Mouse (Mus musculus): Measurements from ENCODE around the gene Dmp1.

DNA sequence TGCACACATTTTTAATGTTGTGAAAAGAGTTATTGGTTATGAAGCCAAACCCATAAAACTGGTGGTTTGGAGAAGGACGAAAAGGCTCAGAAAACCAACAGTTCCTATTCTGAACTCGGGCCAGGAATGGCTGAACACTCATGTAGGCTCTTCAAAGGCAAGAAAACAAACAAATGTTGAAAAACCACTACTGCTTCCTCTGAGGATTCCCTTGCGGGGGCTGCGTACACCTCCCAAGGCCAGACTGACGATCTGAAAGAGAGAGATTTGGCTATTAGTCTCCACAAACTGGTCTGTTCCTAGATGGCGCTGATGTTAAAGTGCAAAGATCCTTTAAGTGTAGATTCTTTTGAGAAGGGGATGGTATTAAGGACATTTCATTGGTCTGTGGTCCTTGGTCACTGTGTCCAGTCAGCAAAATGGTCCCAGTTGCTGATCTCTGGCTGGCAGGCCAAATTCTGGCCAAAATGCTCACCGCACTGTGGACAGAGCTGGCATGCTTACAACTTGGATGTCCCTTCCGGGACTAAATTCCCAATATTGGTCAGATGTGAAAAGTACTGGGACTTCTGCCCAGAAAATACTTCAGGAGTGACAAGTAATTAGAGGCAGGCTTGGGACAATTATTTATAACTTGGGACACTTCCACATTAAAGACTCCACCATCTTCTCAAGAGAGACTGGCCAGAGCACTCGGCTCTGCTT is 37.4 kb downstream of the Dmp1 start:
- TF ChIP-seq CTCF (IDR thresholded peaks at IDR 0.05; ENCODE audit: low read depth) (no peak), EP300 (IDR thresholded peaks at IDR 0.05; ENCODE audit: low read depth) (no peak)

Measured in liver, postnatal 0 days (tissue).